Mouse (Mus musculus): ENCODE results near the gene Selplg. TPM values are rescaled to one million over a fixed set of nuclear protein-coding genes. Genes with fewer than 3 reads are reported as not detected.

Gene Selplg
- polyA plus RNA-seq, 1 experiment from 2014 or later, result 14.6 TPM

DNA sequence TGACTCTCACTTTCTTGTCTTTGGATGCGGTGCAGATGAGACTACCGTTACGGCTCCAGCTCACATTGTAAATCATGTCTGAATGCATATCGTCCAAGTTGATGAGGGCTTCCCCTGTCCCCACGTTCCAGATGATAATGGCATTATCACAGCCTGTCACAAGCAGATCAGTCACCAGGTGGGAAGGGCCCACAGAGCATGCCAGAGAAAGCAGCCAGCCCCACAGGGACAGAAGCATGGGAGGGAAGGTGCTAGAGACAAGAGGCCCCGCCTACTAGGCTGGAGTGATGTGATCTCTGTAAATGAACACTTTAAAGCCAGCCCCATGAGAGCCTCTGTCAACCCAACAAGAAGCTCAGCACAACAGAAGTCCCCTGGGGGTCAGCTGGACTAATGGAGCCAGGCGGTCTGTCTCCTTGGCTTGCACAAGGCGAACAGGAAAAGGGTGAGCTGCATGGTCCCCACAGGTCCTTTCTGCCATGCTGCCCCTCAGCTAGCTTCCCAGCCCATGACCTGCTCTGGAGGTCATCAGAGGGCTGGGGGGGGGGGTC, 18.3 kb upstream of the Selplg start:
- Histone ChIP-seq H3K9me3 (ENCODE audit: low read length) (no peaks in the 10 kb centered on the region), H3K27ac (ENCODE audit: low read length) (no peak overlapping the region), H3K4me1 (ENCODE audit: insufficient read depth, low read depth, low read length) (no peaks in the 10 kb centered on the region), H3K9ac (replicated peaks; ENCODE audit: low read depth) (no peak overlapping the region), H3K27me3 (replicated peaks; ENCODE audit: insufficient read depth, low read length) (no peaks in the 10 kb centered on the region), H3K36me3 (ENCODE audit: insufficient read depth, low read length) (peaks cover 53% of the 10 kb centered on the region; the same call in 1 of the 2 replicates), H3K4me2 (replicated peaks; ENCODE audit: low read depth, low read length) (no peak overlapping the region), H3K4me3 (ENCODE audit: low read depth, low read length) (no peak overlapping the region)
- no peak for DNase-seq (ENCODE audit: low spot score)
- ATAC-seq, result no peak
- WGBS, result 61% methylated on average over 8 of the region's 8 CpGs
- TF ChIP-seq EP300 (IDR thresholded peaks at IDR 0.05) (no peak), CTCF (IDR thresholded peaks at IDR 0.05) (no peak)

DNA sequence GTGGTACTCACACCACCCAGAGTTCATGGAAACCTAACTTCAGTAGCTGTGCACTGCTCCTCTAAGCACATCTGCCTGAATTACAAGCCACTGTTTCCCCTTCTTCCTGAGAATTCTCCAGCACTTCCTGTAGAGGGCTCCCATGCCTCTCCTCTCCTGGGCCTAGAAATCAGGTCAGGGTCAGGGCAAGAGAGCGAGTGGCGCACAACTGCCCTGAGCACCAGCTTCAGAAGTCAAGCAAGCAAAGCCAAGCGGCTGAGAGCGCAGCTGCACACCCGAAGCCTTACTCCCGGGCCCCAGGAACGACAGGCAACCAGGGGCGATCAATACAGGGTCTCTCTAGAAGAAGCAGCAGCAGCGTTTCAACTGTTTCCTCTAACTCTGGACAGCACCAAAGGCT, 15.2 kb upstream of the Selplg start:
- Histone ChIP-seq H3K27ac (ENCODE audit: low read length) (no peak overlapping the region), H3K36me3 (ENCODE audit: insufficient read depth, low read length) (peaks cover 70% of the 10 kb centered on the region), H3K9me3 (ENCODE audit: low read length) (no peaks in the 10 kb centered on the region), H3K4me2 (replicated peaks; ENCODE audit: low read depth, low read length) (no peak overlapping the region), H3K27me3 (replicated peaks; ENCODE audit: insufficient read depth, low read length) (no peaks in the 10 kb centered on the region), H3K4me3 (ENCODE audit: low read depth, low read length) (no peak overlapping the region), H3K4me1 (ENCODE audit: insufficient read depth, low read depth, low read length) (no peaks in the 10 kb centered on the region), H3K9ac (replicated peaks; ENCODE audit: low read depth) (no peak overlapping the region)
- TF ChIP-seq EP300 (IDR thresholded peaks at IDR 0.05) (no peak), CTCF (IDR thresholded peaks at IDR 0.05) (no peak)
- no peak for ATAC-seq
- 75% methylated on average over 9 of the region's 9 CpGs for WGBS
- no peak for DNase-seq (ENCODE audit: low spot score)

DNA sequence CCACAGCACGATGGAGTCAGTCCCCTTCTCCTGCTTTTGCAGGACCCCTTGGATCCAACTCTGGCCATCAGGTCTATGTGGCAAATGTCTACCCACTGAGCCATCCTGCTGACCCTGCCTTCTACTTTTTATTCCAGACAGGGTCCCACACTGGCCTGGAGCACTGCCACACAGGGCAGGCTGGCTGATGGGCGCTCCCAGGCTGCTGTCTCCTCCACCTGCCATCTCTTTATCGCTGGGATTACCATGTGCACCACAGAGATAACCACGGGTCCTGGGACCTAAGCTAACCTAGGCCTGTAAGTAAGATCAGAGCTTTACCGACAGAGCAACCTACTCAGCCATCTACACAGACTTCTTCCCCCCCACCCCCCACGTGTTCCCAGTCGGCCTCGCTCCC, 14.2 kb upstream of the Selplg start:
- Histone ChIP-seq H3K27me3 (replicated peaks; ENCODE audit: insufficient read depth, low read length) (no peaks in the 10 kb centered on the region), H3K4me2 (replicated peaks; ENCODE audit: low read depth, low read length) (no peak overlapping the region), H3K4me1 (ENCODE audit: insufficient read depth, low read depth, low read length) (no peaks in the 10 kb centered on the region), H3K9me3 (ENCODE audit: low read length) (no peaks in the 10 kb centered on the region), H3K9ac (replicated peaks; ENCODE audit: low read depth) (no peak overlapping the region), H3K4me3 (ENCODE audit: low read depth, low read length) (no peak overlapping the region), H3K27ac (ENCODE audit: low read length) (no peak overlapping the region), H3K36me3 (ENCODE audit: insufficient read depth, low read length) (peaks cover 78% of the 10 kb centered on the region)
- 92% methylated on average over 8 of the region's 8 CpGs for WGBS
- TF ChIP-seq CTCF (IDR thresholded peaks at IDR 0.05), result no peak
- TF ChIP-seq EP300 (IDR thresholded peaks at IDR 0.05), result no peak
- DNase-seq (ENCODE audit: low spot score), result no peak
- no peak for ATAC-seq

DNA sequence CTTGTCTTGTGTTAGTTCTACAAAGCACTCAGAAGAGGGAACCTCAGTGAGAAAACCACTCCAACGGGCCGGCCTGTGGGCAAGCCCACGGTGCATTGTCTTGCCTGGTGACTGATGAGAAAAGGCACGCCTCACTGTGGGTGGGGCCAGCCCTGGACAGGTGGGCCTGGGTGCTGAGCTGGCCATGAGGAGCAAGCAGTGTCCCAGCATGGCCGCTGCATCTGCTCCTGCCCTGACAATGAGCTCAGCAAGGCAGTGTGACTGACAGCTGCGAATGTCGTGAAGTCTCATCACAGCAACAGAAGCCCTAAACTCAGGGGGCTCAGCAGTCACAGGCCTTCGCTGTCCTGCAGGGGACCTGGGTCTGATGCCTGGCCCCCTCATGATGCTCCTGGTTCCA, 13.2 kb upstream of the Selplg start:
- Histone ChIP-seq H3K36me3 (ENCODE audit: insufficient read depth, low read length) (peaks cover 67% of the 10 kb centered on the region), H3K4me1 (ENCODE audit: insufficient read depth, low read depth, low read length) (no peaks in the 10 kb centered on the region), H3K27me3 (replicated peaks; ENCODE audit: insufficient read depth, low read length) (no peaks in the 10 kb centered on the region), H3K9me3 (ENCODE audit: low read length) (no peaks in the 10 kb centered on the region), H3K27ac (ENCODE audit: low read length) (no peak overlapping the region), H3K4me3 (ENCODE audit: low read depth, low read length) (no peak overlapping the region), H3K4me2 (replicated peaks; ENCODE audit: low read depth, low read length) (no peak overlapping the region), H3K9ac (replicated peaks; ENCODE audit: low read depth) (no peak overlapping the region)
- 81% methylated on average over 8 of the region's 8 CpGs for WGBS
- TF ChIP-seq CTCF (IDR thresholded peaks at IDR 0.05) (no peak), EP300 (IDR thresholded peaks at IDR 0.05) (no peak)
- DNase-seq (ENCODE audit: low spot score), result no peak
- no peak for ATAC-seq

DNA sequence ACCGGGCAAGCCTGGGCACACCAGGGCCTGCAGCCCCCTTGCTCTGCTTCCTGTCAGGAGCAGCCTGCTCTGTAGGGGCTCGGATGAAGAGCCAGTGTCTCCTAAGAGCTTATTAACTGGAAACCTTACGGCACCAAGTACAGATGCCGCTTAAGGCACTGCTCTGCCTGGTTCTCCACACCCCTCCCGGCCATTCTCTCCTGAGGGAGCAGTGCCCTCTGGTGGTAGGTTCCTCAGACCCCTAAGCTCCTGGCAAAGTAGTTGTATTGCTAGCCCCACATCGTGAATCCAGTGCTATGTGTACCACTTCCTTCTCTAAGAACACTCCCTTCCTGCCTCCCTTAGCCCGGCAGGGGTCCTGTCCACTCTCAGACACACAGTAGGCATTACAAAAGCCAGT, 12.3 kb upstream of the Selplg start:
- no peak overlapping the region; the same call in 1 of the 2 replicates for H3K4me2 ChIP-seq (replicated peaks; ENCODE audit: low read depth, low read length)
- H3K4me3 ChIP-seq (ENCODE audit: low read depth, low read length), result no peak overlapping the region
- H3K9ac ChIP-seq (replicated peaks; ENCODE audit: low read depth), result no peak overlapping the region
- DNase-seq (ENCODE audit: low spot score) (peak; percentile 70), ATAC-seq (peak; percentile 59)
- H3K4me1 ChIP-seq (ENCODE audit: insufficient read depth, low read depth, low read length), result no peaks in the 10 kb centered on the region
- no peaks in the 10 kb centered on the region for H3K9me3 ChIP-seq (ENCODE audit: low read length)
- 49% methylated on average over 7 of the region's 7 CpGs for WGBS
- H3K36me3 ChIP-seq (ENCODE audit: insufficient read depth, low read length), result peaks cover 61% of the 10 kb centered on the region
- H3K27me3 ChIP-seq (replicated peaks; ENCODE audit: insufficient read depth, low read length), result no peaks in the 10 kb centered on the region
- no peak overlapping the region for H3K27ac ChIP-seq (ENCODE audit: low read length)
- TF ChIP-seq EP300 (IDR thresholded peaks at IDR 0.05) (no peak), CTCF (IDR thresholded peaks at IDR 0.05) (peak; percentile 80)

DNA sequence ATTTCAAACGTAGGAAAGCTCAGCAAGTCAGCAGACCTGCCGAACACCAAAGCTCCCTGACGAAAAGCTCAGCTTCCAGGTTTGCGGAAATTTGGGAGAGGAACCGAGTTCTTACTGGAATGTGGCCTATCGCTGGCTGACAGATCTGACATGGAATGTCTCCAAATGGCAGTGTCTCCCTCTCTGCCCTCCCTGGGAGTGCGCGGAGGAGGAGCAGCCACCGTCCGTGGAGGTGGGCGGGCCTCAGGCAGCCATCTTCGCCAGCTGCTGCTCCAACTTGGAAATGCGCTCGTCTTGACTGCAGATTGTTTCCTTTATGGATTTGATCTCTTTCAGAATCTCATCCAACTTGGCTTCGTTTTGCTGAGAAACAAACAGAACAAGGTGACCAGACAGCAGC, 11.7 kb upstream of the Selplg start:
- peak; percentile 55 for ATAC-seq
- peak; percentile 39 for DNase-seq (ENCODE audit: low spot score)
- H3K4me1 ChIP-seq (ENCODE audit: insufficient read depth, low read depth, low read length), result no peaks in the 10 kb centered on the region
- 62% methylated on average over 15 of the region's 15 CpGs for WGBS
- H3K4me2 ChIP-seq (replicated peaks; ENCODE audit: low read depth, low read length), result no peak overlapping the region; the same call in 1 of the 2 replicates
- H3K36me3 ChIP-seq (ENCODE audit: insufficient read depth, low read length), result peaks cover 55% of the 10 kb centered on the region
- H3K4me3 ChIP-seq (ENCODE audit: low read depth, low read length), result no peak overlapping the region
- H3K27ac ChIP-seq (ENCODE audit: low read length), result no peak overlapping the region
- no peak overlapping the region for H3K9ac ChIP-seq (replicated peaks; ENCODE audit: low read depth)
- no peak for TF ChIP-seq CTCF (IDR thresholded peaks at IDR 0.05)
- TF ChIP-seq EP300 (IDR thresholded peaks at IDR 0.05), result no peak
- H3K27me3 ChIP-seq (replicated peaks; ENCODE audit: insufficient read depth, low read length), result no peaks in the 10 kb centered on the region
- no peaks in the 10 kb centered on the region for H3K9me3 ChIP-seq (ENCODE audit: low read length)

DNA sequence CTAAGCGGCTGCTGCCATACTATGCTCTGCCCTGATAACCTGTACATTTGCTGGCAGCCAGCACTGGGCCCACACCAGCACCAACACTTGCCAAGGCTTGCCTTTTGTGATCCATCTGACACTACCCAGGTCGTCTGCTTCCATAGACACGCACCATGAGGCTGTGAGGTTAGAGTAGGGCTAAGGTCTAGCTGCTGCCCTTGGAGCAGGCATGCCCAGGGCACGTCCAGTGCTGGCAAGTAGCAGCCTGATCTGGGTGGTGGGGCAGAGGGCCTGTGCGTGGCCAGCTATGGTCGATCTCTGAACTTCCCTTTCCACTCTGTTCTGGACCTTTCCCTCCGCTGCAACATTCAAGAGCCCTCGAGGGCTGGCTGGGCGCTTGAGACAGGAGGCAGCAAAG, 10.5 kb upstream of the Selplg start:
- ATAC-seq, result no peak
- 88% methylated on average over 9 of the region's 9 CpGs for WGBS

More for the DNA sequence above, 10.5 kb upstream of the Selplg start:
- H3K9me3 ChIP-seq (ENCODE audit: low read length), result no peaks in the 10 kb centered on the region
- no peak overlapping the region for H3K27ac ChIP-seq (ENCODE audit: low read length)
- no peak overlapping the region for H3K4me2 ChIP-seq (replicated peaks; ENCODE audit: low read depth, low read length)
- H3K4me3 ChIP-seq (ENCODE audit: low read depth, low read length), result no peak overlapping the region
- H3K36me3 ChIP-seq (ENCODE audit: insufficient read depth, low read length), result peaks cover 47% of the 10 kb centered on the region
- H3K4me1 ChIP-seq (ENCODE audit: insufficient read depth, low read depth, low read length), result no peaks in the 10 kb centered on the region
- H3K9ac ChIP-seq (replicated peaks; ENCODE audit: low read depth), result no peak overlapping the region
- H3K27me3 ChIP-seq (replicated peaks; ENCODE audit: insufficient read depth, low read length), result no peaks in the 10 kb centered on the region
- TF ChIP-seq CTCF (IDR thresholded peaks at IDR 0.05) (no peak), EP300 (IDR thresholded peaks at IDR 0.05) (no peak)
- no peak for DNase-seq (ENCODE audit: low spot score)
